Mouse (Mus musculus) ES-E14 (cell line): ENCODE data around the gene Csf3. TPM values are rescaled to one million over a fixed set of nuclear protein-coding genes. Genes with fewer than 3 reads are reported as not detected.
"Not testable (repeated sequence)": the region's sequence is repeated elsewhere in the genome, so short reads cannot be mapped to it uniquely, and the experiment has no call there.

Experiments
- DNase-seq: peaks from one replicate; pipeline ENCODE4 v3.0.0-alpha.2; 2013; ENCODE audit warnings: low read depth, low spot score
- H3K27ac ChIP-seq: 2 replicates; pipeline ENCODE4 v1.5.1; 2012; ENCODE audit warnings: low read depth, mild to moderate bottlenecking, low read length, moderate library complexity, mixed read lengths; ENCODE audit not compliant: poor library complexity, insufficient read depth, severe bottlenecking
- H3K36me3 ChIP-seq: 2 replicates; pipeline ENCODE4 v1.6.1; 2012; ENCODE audit warnings: mild to moderate bottlenecking, low read length, moderate library complexity, mixed read lengths; ENCODE audit not compliant: control insufficient read depth, poor library complexity, insufficient read depth, severe bottlenecking
- H3K4me1 ChIP-seq, 2 experiments: fragments of 150-350 bp in 1 of 2; sonication (generic) in 1 of 2; 2 replicates each; pipeline ENCODE4 v1.6.1; 2012; ENCODE audit warnings: low read length in 2 of 2, mild to moderate bottlenecking in 1 of 2, mixed read lengths in 1 of 2; ENCODE audit not compliant: control insufficient read depth in 2 of 2, insufficient read depth in 2 of 2, poor library complexity in 1 of 2
- H3K4me3 ChIP-seq, 2 experiments: fragments of 150-350 bp in 1 of 2; sonication (generic) in 1 of 2; 2 replicates each; pipeline ENCODE4 v1.5.1; 2012; ENCODE audit warnings: low read length in 2 of 2, low read depth in 1 of 2, mild to moderate bottlenecking in 1 of 2, mixed read lengths in 1 of 2; ENCODE audit not compliant: insufficient read depth in 1 of 2, poor library complexity in 1 of 2, severe bottlenecking in 1 of 2
- H3K9ac ChIP-seq: 2 replicates; pipeline ENCODE4 v1.6.1; 2012; ENCODE audit warnings: low read depth, mild to moderate bottlenecking, low read length, mixed read lengths; ENCODE audit not compliant: poor library complexity, insufficient read depth, severe bottlenecking
- H3K9me3 ChIP-seq: fragments of 150-350 bp; sonication (generic); 2 replicates; pipeline ENCODE4 v1.6.1; 2012; ENCODE audit warnings: low read depth, mild to moderate bottlenecking, low read length; ENCODE audit not compliant: control insufficient read depth, insufficient read depth
- CHD2 ChIP-seq: IDR thresholded peaks from 2 replicates; pipeline ENCODE4 v1.6.1; 2014; ENCODE audit warnings: mild to moderate bottlenecking, low read depth, low read length, inconsistent platforms
- HCFC1 ChIP-seq: IDR thresholded peaks from 2 replicates; pipeline ENCODE4 v1.6.1; 2012; ENCODE audit warnings: low read length, inconsistent platforms, borderline replicate concordance; ENCODE audit not compliant: insufficient read depth
- MAFK ChIP-seq: IDR thresholded peaks from 2 replicates; pipeline ENCODE4 v1.6.1; 2014; ENCODE audit warnings: mild to moderate bottlenecking, low read depth, low read length, inconsistent platforms; ENCODE audit not compliant: insufficient read depth
- ZC3H11A ChIP-seq: IDR thresholded peaks from 2 replicates; pipeline ENCODE4 v1.6.1; 2012; ENCODE audit warnings: low read depth, mild to moderate bottlenecking, inconsistent platforms, low read length, borderline replicate concordance
- ZNF384 ChIP-seq: IDR thresholded peaks from 2 replicates; pipeline ENCODE4 v1.6.1; 2012; ENCODE audit warnings: low read depth, low read length, inconsistent platforms
- in situ Hi-C, 2 experiments: fragments of 600-800 bp; cut with MboI; formaldehyde crosslinking; loops; one replicate each; pipeline ENCODE4 v1.15.1; 2025; ENCODE audit warnings: low sequenced_read_pairs in 2 of 2, inconsistent platforms in 1 of 2; ENCODE audit not compliant: unreplicated experiment in 2 of 2
- total RNA-seq: library from RNA; depleted of rRNA; stranded (reverse); fragments of 300-350 nt; gene quantifications from 2 replicates; pipeline ENCODE4 v1.2.3, GENCODE M21; 2012

Gene Csf3
- total RNA-seq, 1 experiment = 0.18 TPM

DNA sequence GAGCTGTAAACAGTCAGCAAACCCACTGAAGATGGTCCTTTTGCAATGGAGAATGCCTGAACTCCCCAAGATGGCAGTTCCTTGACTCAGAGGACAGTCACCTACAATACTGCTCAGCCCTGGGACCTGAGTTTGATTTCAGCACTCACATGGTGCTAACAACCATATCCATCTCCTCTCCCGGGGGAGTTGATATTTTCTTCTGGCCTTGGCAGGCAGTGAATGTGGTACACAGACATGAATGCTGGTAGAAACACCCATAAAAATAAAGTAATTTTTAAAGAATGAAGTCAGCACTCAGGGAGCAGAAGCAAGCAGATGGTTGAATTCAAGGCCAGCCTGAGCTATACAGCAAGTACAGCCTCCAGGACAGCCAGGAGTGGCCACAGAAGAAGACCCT lies 35.1 kb downstream of the Csf3 start:
- H3K9me3 ChIP-seq = no peaks in the 10 kb centered on the region
- in situ Hi-C loops = loop anchor here in 1 of 2 experiments (10.0 kb wide), 1 partner anchor 49 kb away; no protein-coding TSS in a partner anchor
- H3K9ac ChIP-seq = no peak overlapping the region
- no peak overlapping the region for H3K27ac ChIP-seq
- H3K4me1 ChIP-seq = peaks cover 8 to 17% of the 10 kb centered on the region in 2 experiments; a peak in 3 of 4 replicates
- no peaks in the 10 kb centered on the region for H3K36me3 ChIP-seq
- no peak for DNase-seq
- TF ChIP-seq CHD2 (no peak), ZC3H11A (no peak), MAFK (no peak), HCFC1 (no peak), ZNF384 (no peak)
- no peak overlapping the region for H3K4me3 ChIP-seq

DNA sequence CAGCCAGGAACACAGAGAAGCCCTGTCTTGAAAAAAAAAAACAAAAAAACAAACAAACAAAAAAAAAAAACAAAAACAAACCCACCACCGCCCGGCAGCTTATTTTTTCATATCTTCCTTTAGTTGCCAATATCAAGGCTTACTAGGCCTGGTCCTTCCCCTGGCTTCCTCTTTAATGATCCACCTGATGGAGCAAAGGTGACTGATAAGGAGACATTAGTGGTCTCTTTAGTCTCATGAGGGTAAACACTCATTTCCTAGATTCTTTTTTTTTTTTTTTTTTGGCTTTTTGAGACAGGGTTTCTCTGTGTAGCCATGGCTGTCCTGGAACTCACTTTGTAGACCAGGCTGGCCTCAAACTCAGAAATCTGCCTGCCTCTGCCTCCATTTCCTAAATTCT lies 36.2 kb downstream of the Csf3 start:
- DNase-seq, H3K36me3 ChIP-seq, H3K9me3 ChIP-seq, H3K9ac ChIP-seq, H3K27ac ChIP-seq, H3K4me3 ChIP-seq: not testable (repeated sequence)
- 0 out of 2 replicates have a peak, but pooled peaks have one; percentile 35 for TF ChIP-seq ZNF384
- peaks cover 8 to 17% of the 10 kb centered on the region in 2 experiments; a peak in 3 of 4 replicates for H3K4me1 ChIP-seq
- in situ Hi-C loops = loop anchor here in 1 of 2 experiments (10.0 kb wide), 1 partner anchor 48 kb away; no protein-coding TSS in a partner anchor

DNA sequence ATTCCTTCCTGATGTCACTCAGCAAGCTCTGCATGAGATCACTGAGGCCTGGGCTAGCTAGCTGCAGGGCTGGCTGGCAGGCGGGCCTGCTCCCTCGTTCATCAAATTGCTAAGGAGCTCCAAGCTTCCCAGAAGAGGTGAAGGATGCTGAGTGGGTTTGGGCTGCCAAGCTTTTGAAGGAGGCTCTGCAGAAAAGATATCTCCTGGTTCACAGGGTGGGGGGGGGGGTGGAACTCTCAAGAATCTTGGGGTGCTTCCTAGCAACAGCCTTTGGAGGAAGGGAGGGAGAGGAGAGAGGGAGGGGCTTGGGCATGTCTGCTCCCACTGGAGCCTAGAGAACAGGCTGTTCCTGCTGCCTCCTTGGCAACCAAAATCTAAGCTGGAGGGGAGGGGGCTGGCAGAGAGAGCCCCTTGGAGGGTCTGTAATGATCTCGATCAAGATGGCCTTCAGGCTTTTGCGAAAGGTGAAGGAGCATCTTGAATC lies 37.4 kb downstream of the Csf3 start:
- H3K36me3 ChIP-seq = no peaks in the 10 kb centered on the region
- H3K9ac ChIP-seq = no peak overlapping the region
- no peak overlapping the region for H3K27ac ChIP-seq
- in situ Hi-C loops = loop anchor here in 1 of 2 experiments (10.0 kb wide), 1 partner anchor 46 kb away; no protein-coding TSS in a partner anchor
- no peak for DNase-seq
- no peak overlapping the region for H3K4me3 ChIP-seq
- H3K9me3 ChIP-seq = no peaks in the 10 kb centered on the region
- TF ChIP-seq MAFK (no peak), HCFC1 (no peak), ZNF384 (no peak), CHD2 (no peak), ZC3H11A (no peak)
- H3K4me1 ChIP-seq = peaks cover 8 to 25% of the 10 kb centered on the region in 2 experiments; a peak in 3 of 4 replicates

DNA sequence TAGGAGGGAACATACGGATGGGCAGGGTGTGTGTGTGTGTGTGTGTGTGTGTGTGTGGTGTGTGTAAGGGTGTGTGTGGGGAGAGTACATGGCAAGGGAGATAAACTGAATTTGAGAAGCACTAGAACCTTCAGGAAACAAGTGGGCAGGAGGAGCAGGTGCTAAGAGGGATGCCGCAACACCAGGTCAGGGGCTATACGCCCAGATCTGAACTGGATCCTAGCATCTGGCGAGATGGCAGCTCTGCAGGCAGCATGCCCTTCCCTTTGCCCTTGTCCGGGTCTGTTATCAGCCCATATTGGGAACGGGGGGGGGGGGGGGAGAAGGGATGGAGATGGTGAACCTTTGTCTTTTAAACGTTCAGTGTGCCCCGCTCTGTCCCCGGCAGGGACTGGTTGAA lies 37.9 kb downstream of the Csf3 start:
- in situ Hi-C loops = loop anchor here in 1 of 2 experiments (10.0 kb wide), 1 partner anchor 46 kb away; no protein-coding TSS in a partner anchor
- H3K9me3 ChIP-seq = no peaks in the 10 kb centered on the region
- no peak overlapping the region for H3K27ac ChIP-seq
- H3K4me1 ChIP-seq = peaks cover 9 to 29% of the 10 kb centered on the region in 2 experiments; a peak in 3 of 4 replicates
- H3K9ac ChIP-seq = no peak overlapping the region
- TF ChIP-seq ZC3H11A (no peak), HCFC1 (no peak), MAFK (no peak), ZNF384 (no peak), CHD2 (no peak)
- no peaks in the 10 kb centered on the region for H3K36me3 ChIP-seq
- no peak overlapping the region for H3K4me3 ChIP-seq
- DNase-seq = no peak

DNA sequence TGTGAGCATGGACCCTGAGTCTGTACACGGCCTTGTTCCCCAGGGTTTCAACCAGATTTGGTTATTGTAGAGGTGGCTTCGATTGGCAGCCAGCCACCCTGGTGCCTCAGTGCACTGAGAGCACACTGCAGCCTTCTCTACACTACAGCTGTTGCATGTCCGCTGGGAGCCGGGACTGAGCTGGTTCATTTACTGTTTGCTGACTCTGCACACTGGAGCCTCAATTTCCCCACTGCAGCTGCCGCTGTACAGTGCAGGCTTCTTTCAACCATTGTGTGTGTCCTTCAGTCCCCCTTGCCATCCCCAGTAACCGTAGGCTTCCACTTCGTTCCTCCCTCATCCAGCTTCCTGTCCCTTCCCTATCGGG lies 38.9 kb downstream of the Csf3 start:
- in situ Hi-C loops = no loop called here
- Histone ChIP-seq H3K4me1 (peaks cover 10 to 37% of the 10 kb centered on the region in 2 experiments; a peak in 3 of 4 replicates), H3K4me3 (peak overlapping the region; percentile 20 to 97; a peak in 3 of 4 replicates), H3K27ac (no peak overlapping the region), H3K9ac (peak overlapping the region; percentile 35; the same call in 1 of the 2 replicates), H3K36me3 (no peaks in the 10 kb centered on the region), H3K9me3 (no peaks in the 10 kb centered on the region)
- DNase-seq = no peak
- peak; percentile 56 for TF ChIP-seq MAFK
- TF ChIP-seq ZC3H11A = no peak
- no peak for TF ChIP-seq ZNF384
- no peak for TF ChIP-seq HCFC1
